Mouse (Mus musculus) myocyte (in vitro differentiated cells): ENCODE results near the gene Dhrs11. TPM values are rescaled to one million over a fixed set of nuclear protein-coding genes. Genes with fewer than 3 reads are reported as not detected.

ENCODE experiments used
- H3K27me3 ChIP-seq: one replicate; pipeline ENCODE4 v1.6.1; 2011; ENCODE audit not compliant: control insufficient read depth, insufficient read depth, insufficient read length
- H3K36me3 ChIP-seq: one replicate; pipeline ENCODE4 v1.6.1; 2011; ENCODE audit not compliant: control insufficient read depth, insufficient read depth
- H3K4me2 ChIP-seq: one replicate; pipeline ENCODE4 v1.6.1; 2011; ENCODE audit warnings: low read depth, control low read depth
- H3K4me3 ChIP-seq: one replicate; pipeline ENCODE4 v1.5.1; 2011; ENCODE audit warnings: mild to moderate bottlenecking, control low read depth, moderate library complexity
- H3K79me2 ChIP-seq: one replicate; pipeline ENCODE4 v1.6.1; 2011; ENCODE audit not compliant: control insufficient read depth, insufficient read depth
- H3ac ChIP-seq: one replicate; pipeline ENCODE4 v1.6.1; 2011; ENCODE audit not compliant: control insufficient read depth, insufficient read length
- CEBPB ChIP-seq: IDR thresholded peaks from 2 replicates; pipeline ENCODE4 v1.6.1; 2011; ENCODE audit warnings: mild to moderate bottlenecking, moderate library complexity; ENCODE audit not compliant: poor library complexity, insufficient read depth, severe bottlenecking
- E2F4 ChIP-seq: IDR thresholded peaks from one replicate; pipeline ENCODE4 v1.6.1; 2011; ENCODE audit warnings: mild to moderate bottlenecking, control low read depth, moderate library complexity; ENCODE audit not compliant: insufficient read depth
- MAX ChIP-seq: IDR thresholded peaks from one replicate; pipeline ENCODE4 v1.6.1; 2011; ENCODE audit warnings: low read depth, mild to moderate bottlenecking, control low read depth
- MYOD1 ChIP-seq, 3 experiments: IDR thresholded peaks; one replicate each; pipeline ENCODE4 v1.6.1; 2011; ENCODE audit warnings: control low read depth in 2 of 3, low read depth in 2 of 3, mild to moderate bottlenecking in 2 of 3, moderate library complexity in 1 of 3; ENCODE audit not compliant: insufficient read length in 2 of 3, control insufficient read depth in 1 of 3
- MYOG ChIP-seq, 3 experiments: IDR thresholded peaks; one replicate each; pipeline ENCODE4 v1.6.1; 2011; ENCODE audit warnings: control low read depth in 2 of 3, low read depth in 2 of 3, mild to moderate bottlenecking in 2 of 3; ENCODE audit not compliant: insufficient read length in 2 of 3, control insufficient read depth in 1 of 3, insufficient read depth in 1 of 3
- POLR2A ChIP-seq: IDR thresholded peaks from one replicate; pipeline ENCODE4 v1.6.1; 2011; ENCODE audit warnings: low read depth, mild to moderate bottlenecking, control low read depth, moderate library complexity; ENCODE audit not compliant: insufficient read length
- POLR2AphosphoS2 ChIP-seq: IDR thresholded peaks from one replicate; pipeline ENCODE4 v1.6.1; 2011; ENCODE audit warnings: low read depth, control low read depth; ENCODE audit not compliant: insufficient read length
- REST ChIP-seq: IDR thresholded peaks from one replicate; pipeline ENCODE4 v1.6.1; 2011; ENCODE audit warnings: mild to moderate bottlenecking, control low read depth, moderate library complexity; ENCODE audit not compliant: insufficient read depth, insufficient read length
- SRF ChIP-seq: IDR thresholded peaks from one replicate; pipeline ENCODE4 v1.6.1; 2011; ENCODE audit warnings: low read depth; ENCODE audit not compliant: control insufficient read depth, insufficient read length
- TCF12 ChIP-seq: IDR thresholded peaks from one replicate; pipeline ENCODE4 v1.6.1; 2011; ENCODE audit warnings: mild to moderate bottlenecking, control low read depth; ENCODE audit not compliant: poor library complexity, insufficient read depth, severe bottlenecking
- TCF3 ChIP-seq: IDR thresholded peaks from one replicate; pipeline ENCODE4 v1.6.1; 2011; ENCODE audit warnings: low read depth, control low read depth; ENCODE audit not compliant: insufficient read length
- USF1 ChIP-seq: IDR thresholded peaks from one replicate; pipeline ENCODE4 v1.6.1; 2011; ENCODE audit warnings: low read depth, mild to moderate bottlenecking, control low read depth, moderate library complexity
- polyA plus RNA-seq: library from polyadenylated mRNA; unstranded; fragments of >200 nt; fragmentation: generic; extraction: Trizol; gene quantifications from one replicate; pipeline ENCODE4 v1.2.1, GENCODE M21; 2012; ENCODE audit warnings: missing spikeins

Gene Dhrs11
- polyA plus RNA-seq, 1 experiment, result 13.8 TPM

GRCm38 (mm10) chr11:84813724-84814510 lies 14.9 kb downstream of the Dhrs11 start:
- TF ChIP-seq MYOG (IDR thresholded peaks at IDR 0.05; ENCODE audit: control insufficient read depth in 1 of 3, insufficient read depth in 1 of 3, insufficient read length in 2 of 3, low read depth in 2 of 3), result peak in 1 of 3 experiments; percentile 5
- TF ChIP-seq USF1, result no peak
- TF ChIP-seq POLR2AphosphoS2, result peak; percentile 28
- no peak for TF ChIP-seq MYOD1 (IDR thresholded peaks at IDR 0.05; ENCODE audit: control insufficient read depth in 1 of 3, insufficient read length in 2 of 3, low read depth in 2 of 3)
- Histone ChIP-seq H3K36me3 (no peaks in the 10 kb centered on the region), H3ac (no peak overlapping the region), H3K4me2 (peak overlapping the region; percentile 76), H3K4me3 (no peak overlapping the region), H3K27me3 (no peaks in the 10 kb centered on the region), H3K79me2 (no peaks in the 10 kb centered on the region)

DNA sequence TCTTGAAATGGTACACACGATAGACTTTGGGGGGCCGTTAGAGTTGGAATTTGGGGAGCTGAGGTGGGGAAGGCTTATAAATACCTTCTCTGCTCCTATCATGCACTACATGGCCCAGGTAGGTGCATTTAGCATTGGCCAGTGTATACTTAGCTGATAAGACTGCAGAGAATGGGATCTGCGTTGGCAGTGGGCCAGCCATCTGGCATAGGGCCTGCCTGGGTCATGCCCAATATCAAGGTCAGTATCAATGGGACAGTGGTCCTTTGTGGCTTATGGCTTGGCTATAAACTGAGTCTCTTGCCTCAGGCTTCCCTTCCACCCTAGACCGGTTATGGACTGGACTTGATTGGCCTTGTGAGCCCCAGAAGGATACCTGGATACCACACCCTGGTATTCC lies 24.4 kb downstream of the Dhrs11 start:
- H3ac ChIP-seq, result no peak overlapping the region
- no peak overlapping the region for H3K4me2 ChIP-seq
- no peak overlapping the region for H3K4me3 ChIP-seq
- no peak for TF ChIP-seq E2F4
- TF ChIP-seq SRF, result no peak
- no peak for TF ChIP-seq CEBPB
- TF ChIP-seq REST, result no peak
- no peak for TF ChIP-seq POLR2A
- no peak for TF ChIP-seq MYOG (IDR thresholded peaks at IDR 0.05; ENCODE audit: control insufficient read depth in 1 of 3, insufficient read depth in 1 of 3, insufficient read length in 2 of 3, low read depth in 2 of 3)
- TF ChIP-seq USF1, result no peak
- TF ChIP-seq TCF3, result no peak
- TF ChIP-seq MAX, result no peak
- no peak for TF ChIP-seq TCF12
- no peak for TF ChIP-seq POLR2AphosphoS2
- TF ChIP-seq MYOD1 (IDR thresholded peaks at IDR 0.05; ENCODE audit: control insufficient read depth in 1 of 3, insufficient read length in 2 of 3, low read depth in 2 of 3), result no peak
- no peaks in the 10 kb centered on the region for H3K36me3 ChIP-seq
- H3K27me3 ChIP-seq, result peaks cover 7% of the 10 kb centered on the region
- H3K79me2 ChIP-seq, result no peaks in the 10 kb centered on the region

DNA sequence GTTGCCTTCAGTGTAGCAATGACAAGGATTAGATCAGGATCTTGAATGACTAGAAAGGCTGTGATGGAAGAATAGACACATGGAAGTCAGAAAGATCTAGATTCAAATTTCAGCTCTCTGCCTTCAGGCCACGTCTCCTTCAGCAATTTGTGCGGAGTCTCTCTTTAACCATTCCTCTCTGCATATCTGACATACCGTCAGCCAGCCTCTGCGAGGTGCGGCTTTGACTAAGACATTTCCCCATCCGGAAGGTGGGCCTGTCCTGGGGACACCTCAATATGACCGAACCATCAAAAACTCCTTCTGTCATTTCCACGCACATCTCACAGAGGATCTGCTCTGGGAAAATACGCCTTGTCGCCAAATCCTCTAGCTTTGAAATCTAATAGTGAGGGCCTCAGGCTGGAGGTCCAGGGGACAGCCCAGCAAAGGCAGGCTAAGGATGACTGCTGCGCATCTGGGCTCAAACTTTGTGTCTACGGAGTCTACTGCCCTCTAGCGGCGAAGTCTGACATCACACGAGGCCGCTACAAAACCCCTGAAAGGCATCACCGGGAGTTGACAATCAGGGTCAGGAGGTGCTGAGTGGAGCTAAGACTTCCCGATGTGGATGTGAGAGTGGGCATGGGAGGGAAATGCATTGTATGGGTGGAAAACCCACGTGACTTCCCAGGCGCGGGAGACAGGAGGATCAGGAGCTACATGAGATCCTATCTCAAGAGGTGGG lies 31.0 kb downstream of the Dhrs11 start:
- no peak for TF ChIP-seq POLR2AphosphoS2
- TF ChIP-seq TCF12, result no peak
- no peak for TF ChIP-seq REST
- TF ChIP-seq MYOD1 (IDR thresholded peaks at IDR 0.05; ENCODE audit: control insufficient read depth in 1 of 3, insufficient read length in 2 of 3, low read depth in 2 of 3), result no peak
- no peak for TF ChIP-seq E2F4
- TF ChIP-seq TCF3, result no peak
- no peak for TF ChIP-seq USF1
- no peak for TF ChIP-seq MAX
- TF ChIP-seq POLR2A, result no peak
- TF ChIP-seq MYOG (IDR thresholded peaks at IDR 0.05; ENCODE audit: control insufficient read depth in 1 of 3, insufficient read depth in 1 of 3, insufficient read length in 2 of 3, low read depth in 2 of 3), result no peak
- TF ChIP-seq SRF, result no peak
- H3K79me2 ChIP-seq, result no peaks in the 10 kb centered on the region
- H3K27me3 ChIP-seq, result peaks cover 7% of the 10 kb centered on the region
- H3ac ChIP-seq, result no peak overlapping the region
- no peak overlapping the region for H3K4me3 ChIP-seq
- H3K36me3 ChIP-seq, result no peaks in the 10 kb centered on the region
- no peak overlapping the region for H3K4me2 ChIP-seq

DNA sequence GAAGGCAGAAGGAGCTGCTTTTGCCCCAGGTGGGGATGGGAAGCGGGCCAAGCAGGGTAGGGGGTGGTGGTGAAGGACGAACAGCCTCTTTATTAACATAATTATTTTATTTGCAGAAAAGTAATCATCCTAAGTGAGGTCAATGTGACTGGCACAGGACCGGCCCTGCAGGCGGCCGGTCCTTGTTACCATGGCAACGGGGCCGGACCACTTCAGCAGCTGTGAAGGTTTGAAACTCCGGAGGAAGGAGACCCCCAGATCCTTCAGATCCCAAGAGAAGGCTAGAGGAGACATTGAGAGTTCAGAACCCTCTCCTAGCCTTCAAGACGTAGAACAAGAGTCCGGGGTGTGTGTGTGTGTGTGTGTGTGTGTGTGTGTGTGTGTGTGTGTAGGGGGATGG lies 31.8 kb downstream of the Dhrs11 start:
- Histone ChIP-seq H3K79me2 (no peaks in the 10 kb centered on the region), H3K36me3 (no peaks in the 10 kb centered on the region), H3K27me3 (peaks cover 7% of the 10 kb centered on the region), H3K4me3 (no peak overlapping the region), H3ac (no peak overlapping the region), H3K4me2 (no peak overlapping the region)
- TF ChIP-seq TCF3, result no peak
- no peak for TF ChIP-seq MAX
- no peak for TF ChIP-seq CEBPB
- no peak for TF ChIP-seq USF1
- TF ChIP-seq POLR2A, result no peak
- no peak for TF ChIP-seq E2F4
- no peak for TF ChIP-seq SRF

- Histone ChIP-seq H3K36me3 (no peaks in the 10 kb centered on the region), H3K4me2 (no peak overlapping the region), H3K79me2 (no peaks in the 10 kb centered on the region), H3ac (no peak overlapping the region), H3K27me3 (no peaks in the 10 kb centered on the region), H3K4me3 (no peak overlapping the region)
- TF ChIP-seq SRF, result no peak
- TF ChIP-seq CEBPB, result no peak
- no peak for TF ChIP-seq MAX
Measured at GRCm38 (mm10) chr11:84794496-84795113, 34.2 kb downstream of the Dhrs11 start.
